Mouse (Mus musculus) E14TG2a.4 (cell line): ENCODE results near the gene Sgcd.

Experiments used
- H3K27me3 ChIP-seq: 2 replicates; pipeline ENCODE4 v1.6.1; 2014; ENCODE audit warnings: low read length, control low read depth; ENCODE audit not compliant: insufficient read depth
- H3K36me3 ChIP-seq: 2 replicates; pipeline ENCODE4 v1.6.1; 2014; ENCODE audit warnings: low read length, control low read depth; ENCODE audit not compliant: insufficient read depth
- H3K4me1 ChIP-seq: replicated peaks from 2 replicates; pipeline ENCODE4 v1.6.1; 2014; ENCODE audit warnings: low read depth, low read length, control low read depth
- H3K4me3 ChIP-seq: replicated peaks from 2 replicates; pipeline ENCODE4 v1.5.1; 2014; ENCODE audit warnings: mild to moderate bottlenecking, low read length
- H3K9me3 ChIP-seq: 2 replicates; pipeline ENCODE4 v1.6.1; 2014; ENCODE audit warnings: low read length, control low read depth
- CTCF ChIP-seq: conservative IDR thresholded peaks from 2 replicates; pipeline ENCODE4 v1.5.1; 2014; ENCODE audit warnings: low read length
- NANOG ChIP-seq: IDR thresholded peaks from 2 replicates; pipeline ENCODE4 v1.6.1; 2014; ENCODE audit warnings: borderline replicate concordance, low read length, mixed read lengths
- POU5F1 ChIP-seq: IDR thresholded peaks from 2 replicates; pipeline ENCODE4 v1.6.1; 2014; ENCODE audit warnings: low read length, borderline replicate concordance

Sgcd gene

GRCm38 (mm10) chr11:47248345-47248893, 740.4 kb downstream of the Sgcd start:
- Histone ChIP-seq H3K4me1 (0 out of 2 replicates have a peak, but pooled peaks cover 4% of the 10 kb centered on the region), H3K4me3 (no peak overlapping the region), H3K27me3 (no peaks in the 10 kb centered on the region), H3K9me3 (no peaks in the 10 kb centered on the region), H3K36me3 (no peaks in the 10 kb centered on the region)
- TF ChIP-seq POU5F1 (no peak), CTCF (no peak), NANOG (no peak)

GRCm38 (mm10) chr11:47247703-47248344, 740.9 kb downstream of the Sgcd start:
- 0 out of 2 replicates have a peak, but pooled peaks cover 4% of the 10 kb centered on the region for H3K4me1 ChIP-seq
- TF ChIP-seq CTCF (no peak), POU5F1 (no peak), NANOG (no peak)

GRCm38 (mm10) chr11:47242401-47242800, 746.4 kb downstream of the Sgcd start:
- H3K4me3 ChIP-seq: no peak overlapping the region
- TF ChIP-seq CTCF (no peak), POU5F1 (no peak), NANOG (no peak)
- no peaks in the 10 kb centered on the region for H3K4me1 ChIP-seq
- no peaks in the 10 kb centered on the region for H3K27me3 ChIP-seq
- H3K36me3 ChIP-seq: no peaks in the 10 kb centered on the region
- H3K9me3 ChIP-seq: no peaks in the 10 kb centered on the region

More at GRCm38 (mm10) chr11:47247703-47248344, 740.9 kb downstream of the Sgcd start:
- Histone ChIP-seq H3K9me3 (no peaks in the 10 kb centered on the region), H3K36me3 (no peaks in the 10 kb centered on the region), H3K27me3 (no peaks in the 10 kb centered on the region), H3K4me3 (no peak overlapping the region)

- Histone ChIP-seq H3K9me3 (no peaks in the 10 kb centered on the region), H3K27me3 (no peaks in the 10 kb centered on the region), H3K36me3 (no peaks in the 10 kb centered on the region), H3K4me1 (no peaks in the 10 kb centered on the region), H3K4me3 (no peak overlapping the region)
- no peak for TF ChIP-seq NANOG
These were observed 760.5 kb downstream of the Sgcd start for GRCm38 (mm10) chr11:47228222-47228621.

DNA sequence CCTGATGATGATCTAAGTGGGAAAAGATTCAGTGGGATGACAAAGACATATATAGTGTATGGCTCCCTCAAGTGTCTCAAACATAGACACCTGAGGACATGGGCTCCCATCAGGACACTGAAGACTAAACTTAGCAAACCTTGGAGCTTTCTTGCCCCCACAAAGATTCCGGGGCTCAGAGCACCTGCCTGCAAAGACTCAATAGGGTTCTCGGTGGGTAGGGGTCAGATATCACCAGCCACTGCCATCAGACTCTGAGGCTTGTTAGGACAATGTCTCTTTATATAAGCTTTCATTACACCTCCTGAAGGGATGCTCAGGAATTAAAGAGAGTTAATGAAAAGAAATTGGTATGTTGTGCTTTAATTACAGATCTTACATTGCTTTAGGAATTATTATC, 764.6 kb downstream of the Sgcd start:
- Histone ChIP-seq H3K36me3 (no peaks in the 10 kb centered on the region), H3K4me1 (no peaks in the 10 kb centered on the region), H3K27me3 (no peaks in the 10 kb centered on the region), H3K4me3 (no peak overlapping the region), H3K9me3 (no peaks in the 10 kb centered on the region)
- TF ChIP-seq POU5F1 (no peak), CTCF (no peak), NANOG (no peak)

- Histone ChIP-seq H3K27me3 (no peaks in the 10 kb centered on the region), H3K4me1 (no peaks in the 10 kb centered on the region), H3K4me3 (no peak overlapping the region), H3K9me3 (no peaks in the 10 kb centered on the region), H3K36me3 (no peaks in the 10 kb centered on the region)
- TF ChIP-seq POU5F1 (no peak), CTCF (no peak), NANOG (no peak)
These were observed 777.2 kb downstream of the Sgcd start for GRCm38 (mm10) chr11:47211531-47211930.

DNA sequence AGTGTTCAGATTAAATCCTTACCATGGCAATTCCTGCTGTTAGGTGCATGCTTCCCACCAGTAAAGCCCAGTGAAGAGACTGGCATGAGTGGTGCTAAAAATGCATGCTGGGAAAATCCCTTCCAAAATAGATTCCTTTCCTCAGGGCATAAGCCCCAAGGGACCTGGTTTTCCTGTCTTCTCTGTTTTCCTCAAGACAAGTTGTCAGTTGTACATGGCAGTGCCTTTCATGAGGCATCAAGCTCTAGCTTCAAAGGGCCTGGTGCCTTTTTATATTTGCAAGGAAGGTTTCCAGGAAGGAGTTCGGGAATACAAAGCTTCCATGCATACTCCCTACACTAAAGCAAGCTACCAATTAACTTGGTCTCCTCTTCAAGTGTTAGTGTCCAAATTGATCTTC, 782.3 kb downstream of the Sgcd start:
- H3K4me1 ChIP-seq: no peaks in the 10 kb centered on the region
- H3K36me3 ChIP-seq: no peaks in the 10 kb centered on the region
- no peaks in the 10 kb centered on the region for H3K27me3 ChIP-seq
- no peak for TF ChIP-seq CTCF
- no peak for TF ChIP-seq NANOG
- no peak for TF ChIP-seq POU5F1
- no peak overlapping the region for H3K4me3 ChIP-seq
- H3K9me3 ChIP-seq: no peaks in the 10 kb centered on the region

- TF ChIP-seq NANOG (no peak), POU5F1 (no peak), CTCF (no peak)
- Histone ChIP-seq H3K36me3 (no peaks in the 10 kb centered on the region), H3K9me3 (no peaks in the 10 kb centered on the region), H3K27me3 (no peaks in the 10 kb centered on the region), H3K4me3 (no peak overlapping the region), H3K4me1 (no peaks in the 10 kb centered on the region)
These were observed 789.7 kb downstream of the Sgcd start for GRCm38 (mm10) chr11:47199106-47199505.

GRCm38 (mm10) chr11:47188556-47188955, 800.2 kb downstream of the Sgcd start:
- H3K27me3 ChIP-seq: no peaks in the 10 kb centered on the region
- H3K4me1 ChIP-seq: no peaks in the 10 kb centered on the region
- H3K9me3 ChIP-seq: no peaks in the 10 kb centered on the region
- TF ChIP-seq POU5F1: no peak
- TF ChIP-seq CTCF: no peak
- H3K4me3 ChIP-seq: no peak overlapping the region
- no peaks in the 10 kb centered on the region for H3K36me3 ChIP-seq
